Mouse (Mus musculus) ZHBTc4 (cell line): ENCODE measurements around the gene Grm3.

Experiments
- DNase-seq: peaks from one replicate; pipeline ENCODE4 v3.0.0-alpha.2; 2011; ENCODE audit warnings: low read depth, low spot score

Grm3 gene

DNA sequence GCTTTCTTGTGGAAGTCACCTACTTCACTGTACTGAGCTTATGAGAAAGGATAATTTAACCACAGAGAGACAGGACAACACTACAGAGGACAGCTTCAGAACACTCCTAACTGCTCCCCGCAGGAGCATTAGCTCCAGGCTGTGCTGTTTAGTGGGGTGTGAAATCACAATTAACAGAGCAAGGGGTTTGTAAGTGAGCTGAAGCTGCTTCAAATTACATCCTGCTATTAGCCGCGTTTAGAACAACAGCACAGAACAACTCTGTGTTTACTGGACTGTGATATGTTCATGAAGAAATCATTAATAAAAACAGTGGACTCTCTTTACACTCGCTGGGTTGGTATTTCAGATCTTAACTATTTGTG is 101.9 kb downstream of the Grm3 start:
- DNase-seq, result no peak

DNA sequence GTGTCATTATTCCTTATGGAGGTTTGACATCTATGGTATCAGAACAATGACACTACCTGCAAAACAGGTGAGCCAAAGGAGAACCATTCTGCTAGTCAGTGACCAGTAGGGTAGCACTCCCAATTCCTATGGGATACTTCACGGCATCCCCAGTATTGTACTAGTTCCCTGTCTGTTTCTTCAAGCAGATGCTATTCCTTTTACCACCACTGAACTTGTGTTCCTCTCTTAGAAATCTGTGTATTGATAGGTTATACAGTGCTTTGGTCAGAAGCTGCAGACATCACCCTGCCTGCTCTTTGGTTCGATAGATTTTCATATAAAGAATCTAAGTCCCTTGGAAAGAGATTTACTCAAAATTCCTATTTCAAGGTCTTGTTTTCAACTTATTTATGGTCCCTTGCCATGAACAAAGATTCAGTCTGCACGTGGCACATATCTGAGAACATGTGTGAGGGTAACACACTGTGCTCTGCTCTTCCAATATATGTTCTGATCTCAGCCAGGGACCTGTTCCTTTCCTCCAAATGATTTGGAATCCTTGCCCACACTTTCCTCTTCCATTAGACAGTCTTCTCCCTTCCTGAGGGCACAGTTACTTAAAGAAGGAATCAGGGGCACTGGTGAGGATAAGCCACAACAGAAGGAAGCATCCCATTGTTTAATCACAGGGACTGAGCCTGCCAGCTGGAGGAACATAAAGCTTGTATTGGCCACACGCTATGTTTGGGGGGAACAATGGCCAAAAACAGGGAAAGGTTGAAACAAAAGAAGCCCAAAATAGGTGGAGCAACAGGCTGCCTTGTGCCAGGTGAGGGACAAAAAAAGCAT is 102.5 kb downstream of the Grm3 start:
- no peak for DNase-seq

DNA sequence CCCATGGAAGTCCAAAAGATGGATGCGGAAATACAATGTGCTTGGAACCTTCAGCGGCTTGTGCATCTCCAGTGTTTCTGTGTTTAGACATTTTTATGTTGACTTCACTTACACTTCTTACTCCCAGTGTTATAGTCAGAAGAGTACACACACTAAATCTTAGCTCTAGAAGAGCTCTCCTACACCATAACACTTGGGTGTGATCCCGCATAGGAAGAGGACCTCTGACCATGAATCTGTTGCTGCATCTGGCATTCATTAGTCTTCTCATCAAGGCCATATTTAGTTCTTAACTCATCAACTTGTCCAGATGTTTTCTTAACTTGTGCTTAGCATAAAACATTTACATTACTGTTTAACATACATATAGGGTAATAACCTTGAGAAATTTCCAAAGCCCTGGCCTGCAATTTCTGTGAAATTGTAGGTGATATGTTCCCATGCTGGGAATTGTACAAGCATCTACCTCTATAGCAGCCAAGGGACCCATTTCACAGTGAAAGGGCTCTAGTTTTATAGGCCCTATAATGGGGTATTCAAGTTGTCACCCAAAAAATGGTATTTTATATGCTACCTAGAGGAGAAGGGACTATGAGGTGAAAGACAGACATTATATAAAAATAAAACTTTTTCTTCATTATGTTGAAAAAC is 103.4 kb downstream of the Grm3 start:
- DNase-seq, result no peak

DNA sequence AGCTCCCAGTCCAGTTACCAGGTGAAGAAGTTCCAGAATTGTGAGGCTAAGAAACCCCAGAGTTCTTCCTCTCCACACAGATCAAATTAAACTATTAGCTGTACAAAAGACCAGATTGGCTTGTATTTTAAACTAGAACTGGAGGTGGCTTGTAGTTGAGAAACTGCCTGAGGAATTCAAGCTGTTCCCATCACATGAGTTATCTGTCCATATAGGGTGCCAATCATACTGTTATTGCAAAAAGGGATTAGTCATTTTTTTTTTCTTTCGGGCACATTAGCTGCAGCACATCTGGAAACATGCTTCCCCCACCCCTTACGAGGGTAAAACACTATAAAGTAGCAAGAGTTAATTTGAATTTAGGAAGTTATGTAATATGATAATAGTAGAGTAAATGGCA is 145.9 kb downstream of the Grm3 start:
- no peak for DNase-seq

DNA sequence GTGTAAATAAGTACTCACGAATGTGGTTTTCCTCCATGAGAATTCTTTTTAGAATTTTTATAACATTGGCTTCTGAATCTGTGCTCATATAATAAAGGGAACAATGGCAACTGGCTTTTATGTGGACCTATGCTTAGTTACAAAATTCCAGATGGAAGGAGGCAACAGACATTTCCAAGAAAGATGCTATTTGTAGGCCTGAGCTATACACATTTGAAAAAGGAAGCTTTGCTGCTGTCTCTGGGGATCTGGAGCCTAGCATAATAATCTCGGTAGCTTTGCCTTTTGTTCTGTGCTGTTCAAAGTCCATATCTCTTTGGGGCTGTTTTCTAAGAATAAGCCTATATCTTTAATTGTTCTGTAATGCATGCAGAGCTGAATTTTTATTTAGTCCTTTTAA is 146.4 kb downstream of the Grm3 start:
- DNase-seq, result no peak

DNA sequence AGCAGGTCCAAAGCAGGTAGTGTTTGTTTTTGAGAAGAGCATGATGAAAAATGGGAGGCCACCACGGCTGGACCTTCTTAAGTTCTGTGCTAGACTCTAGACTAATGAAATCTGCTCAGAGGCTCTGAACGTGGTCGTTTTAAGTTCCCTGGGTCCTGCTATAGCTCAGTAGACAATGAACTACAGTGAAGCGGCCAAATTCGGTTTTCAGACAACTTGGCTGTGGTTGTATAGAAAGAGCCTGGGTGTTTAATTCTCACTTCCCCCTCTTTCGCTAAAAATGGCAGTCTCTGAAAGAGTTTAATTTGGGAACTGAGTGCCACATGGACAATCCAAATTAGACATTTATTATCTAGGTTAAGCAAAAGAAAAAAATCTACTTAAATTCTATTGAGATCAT is 154.0 kb downstream of the Grm3 start:
- no peak for DNase-seq

DNA sequence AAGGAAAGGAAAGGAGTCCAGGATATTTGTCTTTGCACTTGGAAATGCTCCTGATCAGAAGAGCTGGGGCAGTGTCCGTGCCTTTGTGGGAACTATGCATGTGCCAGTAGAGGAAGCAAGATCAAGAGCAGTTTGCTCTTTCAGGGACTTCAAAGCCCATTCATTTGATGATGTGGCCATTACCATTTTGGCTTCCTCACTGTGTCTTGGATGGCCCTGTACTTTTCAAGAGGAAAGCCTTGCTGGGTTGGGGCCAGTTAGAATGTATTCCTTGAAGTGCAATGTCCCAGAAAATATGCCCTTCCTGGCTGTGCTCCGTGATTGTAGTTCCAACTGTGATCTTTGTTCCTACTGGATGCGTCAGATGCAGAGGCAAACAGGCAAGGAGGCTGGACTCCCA is 167.3 kb downstream of the Grm3 start:
- DNase-seq, result peak; percentile 87

DNA sequence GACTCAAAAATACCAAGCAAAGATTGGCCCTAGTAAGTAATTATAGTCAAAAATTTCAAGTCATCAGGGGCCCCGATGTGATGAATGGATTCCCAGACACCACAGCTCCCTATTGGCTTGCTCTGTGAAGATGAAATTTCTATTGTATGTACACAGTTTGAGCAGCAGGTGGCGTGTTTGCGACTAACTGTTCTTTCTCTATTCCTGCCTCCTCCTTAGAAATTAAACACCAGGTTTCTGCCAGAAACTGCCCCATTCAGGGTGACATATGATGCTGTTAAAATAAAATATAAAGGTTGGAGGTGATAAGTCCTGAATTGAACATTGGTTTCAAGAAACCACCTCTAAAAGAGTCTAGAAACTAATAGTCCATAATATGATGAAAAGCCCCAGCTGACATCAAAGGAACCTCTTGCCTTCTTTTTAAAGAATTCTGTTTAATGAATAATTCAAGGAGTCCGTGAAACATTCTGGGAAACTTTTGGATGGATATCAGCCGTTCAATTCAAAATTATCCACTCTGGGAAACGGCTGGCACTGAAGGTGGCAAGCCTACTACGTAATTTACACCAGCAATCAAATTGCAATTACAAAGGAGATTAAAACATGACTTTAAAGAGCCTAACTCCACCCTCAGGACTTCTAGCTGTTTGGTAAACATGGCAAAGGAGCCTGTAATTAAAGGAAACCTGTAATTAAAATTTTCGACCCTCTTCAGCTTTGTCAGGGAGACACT is 184.0 kb downstream of the Grm3 start:
- DNase-seq, result peak; percentile 48

DNA sequence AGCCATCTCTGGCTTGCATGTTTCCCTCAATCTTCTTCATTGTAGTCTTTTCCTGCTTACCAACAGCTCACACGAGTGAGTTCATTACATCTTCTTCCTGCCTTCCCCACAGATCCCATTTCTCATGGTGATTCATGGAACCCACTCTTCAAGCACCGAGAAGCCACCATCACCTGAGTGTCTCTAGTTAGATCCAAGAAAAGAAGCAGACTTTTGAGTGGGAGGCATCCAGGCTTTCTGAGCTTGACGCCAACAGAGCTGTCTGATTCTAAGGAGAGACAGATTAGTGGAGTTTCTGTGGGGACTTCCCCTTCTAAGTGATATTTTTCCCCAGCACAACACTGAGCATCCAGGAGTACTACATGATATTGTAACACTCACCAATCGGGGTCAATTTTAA is 199.5 kb downstream of the Grm3 start:
- DNase-seq, result no peak

DNA sequence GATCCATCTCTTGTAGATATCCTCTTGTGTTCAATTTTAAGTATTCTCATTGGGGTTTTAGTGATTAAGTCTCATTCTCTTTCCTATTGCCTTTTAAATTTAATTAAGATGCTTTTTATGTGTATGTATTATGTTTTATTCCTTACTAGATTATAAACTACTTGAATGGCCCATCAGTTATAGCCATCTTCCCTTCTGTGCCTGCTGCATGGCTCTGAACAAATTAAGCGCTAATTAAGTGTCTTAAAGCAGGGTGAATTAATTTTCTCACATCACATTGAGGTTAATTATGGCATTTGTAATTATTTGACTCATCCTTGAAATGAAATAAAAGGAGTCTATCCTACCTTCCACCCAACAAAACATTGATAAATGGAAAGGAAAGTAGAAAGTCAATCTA is 213.9 kb downstream of the Grm3 start:
- no peak for DNase-seq

DNA sequence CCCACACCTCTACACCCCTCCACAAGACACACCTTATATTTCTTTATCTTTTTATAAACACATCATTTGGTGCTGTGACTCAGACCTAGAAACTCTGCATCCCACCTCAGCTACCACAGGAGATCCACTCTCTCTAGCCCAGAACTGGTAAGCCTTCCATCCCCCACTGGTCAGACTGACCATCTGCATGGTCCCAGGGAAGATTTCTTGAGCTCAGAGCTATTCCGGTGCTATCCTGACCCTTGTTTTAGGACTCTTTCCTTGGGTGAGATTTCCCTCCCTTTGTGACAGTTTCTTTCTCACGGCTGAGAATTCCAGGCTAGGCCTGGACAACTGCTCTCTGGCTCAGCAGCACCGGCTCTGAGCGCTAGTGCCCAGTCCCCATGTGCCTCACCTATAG is 227.7 kb downstream of the Grm3 start:
- DNase-seq, result no peak

DNA sequence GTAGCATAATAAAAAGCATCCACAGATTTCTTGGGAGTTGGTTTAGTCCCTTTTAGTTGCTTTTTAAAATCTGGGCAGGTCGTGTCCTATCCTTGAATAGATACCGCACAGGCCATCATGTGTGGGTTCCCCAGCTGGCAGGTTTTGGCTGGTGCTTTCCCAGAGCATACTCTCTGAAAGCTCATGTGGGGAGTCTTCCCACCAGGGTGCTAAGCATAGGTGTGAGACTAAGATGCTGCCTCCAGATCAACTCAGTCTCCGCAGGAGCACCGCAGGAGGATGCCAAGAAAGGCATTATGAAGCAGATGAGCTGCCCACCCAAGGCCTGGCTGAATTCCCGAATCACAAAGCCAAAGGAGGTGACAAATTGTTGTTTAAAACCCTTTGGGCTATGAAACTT is 229.5 kb downstream of the Grm3 start:
- DNase-seq, result no peak

DNA sequence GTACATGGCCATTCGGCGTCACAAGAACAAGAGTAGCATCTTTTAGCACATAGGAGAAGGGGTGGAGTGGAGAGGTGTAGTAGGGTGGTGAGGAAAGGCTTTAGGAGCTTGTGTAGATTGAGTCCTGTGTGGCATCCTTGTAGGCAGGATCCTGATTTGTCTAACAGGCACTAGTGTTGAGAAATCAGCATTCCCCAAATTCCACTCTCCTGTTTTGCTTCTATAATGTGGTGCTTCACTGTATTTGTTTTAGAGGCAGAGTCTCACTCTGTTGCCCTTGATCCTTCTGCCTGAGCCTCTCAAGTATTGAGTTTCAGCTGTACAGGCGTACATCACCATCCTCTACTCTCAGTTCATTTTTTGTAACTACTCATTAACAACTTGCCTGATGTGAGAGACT is 247.4 kb downstream of the Grm3 start:
- no peak for DNase-seq

DNA sequence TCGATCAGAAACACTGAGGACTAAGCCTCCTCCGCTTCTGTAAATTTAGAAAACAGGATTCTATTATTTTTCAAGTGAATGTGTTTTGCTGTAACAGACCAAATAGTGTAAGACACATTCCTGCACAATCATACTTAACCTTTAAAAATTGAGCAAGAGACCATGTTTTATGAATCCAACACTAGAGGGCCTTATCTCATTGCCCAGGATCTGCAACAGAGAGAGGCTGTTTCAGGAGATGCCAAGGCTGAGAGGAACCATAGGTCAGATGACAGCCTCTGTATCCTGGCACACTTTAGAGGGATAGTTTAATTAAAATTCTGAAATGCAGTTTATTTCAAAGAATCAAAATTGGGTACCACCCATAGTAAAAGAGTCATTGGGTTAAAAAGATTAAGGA is 271.7 kb downstream of the Grm3 start:
- DNase-seq, result no peak

DNA sequence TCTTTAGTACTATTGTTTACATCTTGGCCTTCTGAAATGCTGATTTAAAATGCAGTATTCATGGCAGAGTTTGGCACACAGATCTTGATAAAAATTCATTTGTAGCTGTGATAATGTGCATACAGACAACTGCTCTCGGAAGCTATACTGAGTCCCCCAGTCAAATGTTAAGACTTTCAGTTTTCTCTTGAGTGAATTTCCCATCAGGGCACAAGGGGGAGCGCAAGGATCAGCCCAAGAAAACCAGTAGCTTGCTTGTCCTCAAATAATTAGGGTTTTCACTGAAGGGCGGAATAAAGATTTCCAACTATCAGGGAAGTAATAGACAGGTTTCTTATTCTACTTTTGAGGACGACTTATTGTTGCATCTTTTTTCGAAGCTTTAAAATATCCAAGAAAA is 275.4 kb downstream of the Grm3 start:
- peak; percentile 24 for DNase-seq

DNA sequence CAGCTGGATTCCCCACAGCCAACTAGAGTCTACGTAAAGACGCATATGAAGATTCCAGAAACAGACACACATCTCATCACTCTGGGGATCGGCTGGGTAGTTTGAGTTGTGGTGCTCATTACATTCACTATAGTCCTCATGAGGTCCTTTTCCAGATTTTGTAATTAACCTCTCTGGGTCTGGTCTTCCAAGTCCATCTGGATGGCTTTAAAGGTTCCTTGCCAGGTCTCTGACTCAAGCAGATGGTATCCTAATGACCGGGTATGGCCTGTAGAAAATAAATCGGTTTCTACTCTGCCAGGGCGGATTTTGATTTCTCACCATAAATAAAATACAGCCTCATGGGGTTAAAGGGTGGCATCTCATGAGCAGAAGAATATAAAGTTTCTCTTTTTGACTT is 276.0 kb downstream of the Grm3 start:
- no peak for DNase-seq

DNA sequence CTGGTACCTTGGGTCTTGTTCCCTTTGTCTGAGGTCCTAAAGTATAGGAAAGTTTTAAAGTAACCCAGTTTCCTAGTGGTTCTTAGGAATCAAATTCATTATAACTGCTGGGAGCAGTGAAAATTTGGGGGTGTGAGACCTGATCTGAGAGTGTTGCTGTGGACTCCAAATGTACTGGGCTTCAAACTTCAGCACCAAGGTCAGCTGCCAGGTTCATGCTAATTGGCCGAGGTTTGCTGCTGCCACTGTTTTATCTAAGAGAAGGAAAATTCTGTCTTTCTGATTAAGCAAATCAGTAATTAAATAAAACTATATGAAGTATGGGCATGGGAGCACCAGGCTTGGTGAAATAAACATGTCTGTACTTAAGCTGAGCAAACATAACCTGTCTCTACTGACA is 278.8 kb downstream of the Grm3 start:
- peak; percentile 35 for DNase-seq
